Mouse (Mus musculus): ENCODE measurements around the gene 1810043G02Rik. TPM values are rescaled to one million over a fixed set of nuclear protein-coding genes. Genes with fewer than 3 reads are reported as not detected.
A peak's percentile ranks its signal among the peaks of the same experiment; 100 is the strongest.
"Not testable (repeated sequence)": the region's sequence is repeated elsewhere in the genome, so short reads cannot be mapped to it uniquely, and the experiment has no call there.

The 1810043G02Rik gene
- polyA plus RNA-seq, 1 experiment from 2014 or later: 21.0 TPM

DNA sequence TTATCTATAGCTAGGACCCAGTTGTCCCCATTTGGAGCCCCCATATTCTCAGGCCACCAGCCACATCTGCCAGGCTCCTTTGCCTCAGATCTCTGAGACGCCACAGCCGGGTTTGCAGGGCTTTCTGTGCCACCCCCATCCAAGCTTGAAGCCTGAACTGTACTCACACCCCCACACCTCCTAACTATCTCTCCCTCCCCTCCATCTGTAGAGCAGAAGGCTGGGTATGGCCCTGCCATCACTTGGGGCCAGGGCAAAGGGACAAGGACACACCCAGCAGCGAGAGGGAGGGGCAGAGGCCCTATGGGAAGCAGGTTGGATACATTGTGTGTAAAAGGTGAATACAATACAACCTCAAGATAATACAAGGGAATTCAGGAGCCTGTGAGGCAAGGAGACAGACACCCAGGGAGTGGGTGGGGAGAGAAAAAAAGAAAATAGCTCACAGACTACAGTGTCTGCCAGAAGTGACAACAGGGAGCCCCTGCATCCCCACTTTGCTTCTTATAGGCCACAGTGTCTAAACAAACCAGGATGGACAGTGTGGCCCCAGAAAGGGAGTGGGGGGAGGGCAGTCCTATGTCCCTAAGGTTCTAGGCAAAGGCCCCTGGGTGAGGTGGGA is 26.3 kb downstream of the 1810043G02Rik start:
- no peak for DNase-seq (ENCODE audit: low spot score)

DNA sequence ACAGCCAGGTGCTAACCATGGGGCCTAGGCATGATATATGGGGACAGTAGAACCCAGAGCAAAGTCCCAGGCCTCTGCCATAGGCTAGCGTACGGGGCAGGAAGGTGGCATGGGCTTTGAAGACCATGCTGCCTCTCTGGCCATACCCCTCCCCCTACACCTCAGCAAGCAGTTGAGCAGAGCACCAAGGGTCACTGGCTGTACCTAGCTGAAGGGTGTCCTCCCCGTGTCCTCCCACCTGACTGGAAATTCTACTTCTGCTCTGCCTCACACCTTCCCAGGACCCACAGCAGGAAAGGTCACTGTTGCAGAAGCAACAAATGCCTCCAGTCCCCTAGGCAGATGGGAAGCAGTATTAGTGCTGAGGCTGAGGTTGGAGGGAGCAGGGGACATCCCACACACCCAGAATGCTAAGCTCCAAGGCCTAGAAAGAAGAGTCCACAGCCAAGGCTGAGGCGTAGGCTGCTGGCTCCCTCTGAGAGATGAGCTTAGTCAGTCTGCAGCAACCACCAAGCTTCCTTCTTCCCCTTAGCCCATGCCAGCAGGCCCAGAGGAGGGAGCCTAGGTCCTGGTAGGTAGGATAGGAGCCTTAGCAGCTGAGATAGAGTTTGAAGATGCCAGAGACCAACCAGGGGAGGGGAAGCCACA is 27.6 kb downstream of the 1810043G02Rik start:
- no peak for DNase-seq (ENCODE audit: low spot score)

- DNase-seq (ENCODE audit: low spot score): no peak
These were observed 28.9 kb downstream of the 1810043G02Rik start for GRCm38 (mm10) chr10:78007203-78007602.

GRCm38 (mm10) chr10:78008169-78008568 is 29.8 kb downstream of the 1810043G02Rik start:
- no peak for DNase-seq (ENCODE audit: low spot score)

GRCm38 (mm10) chr10:78009184-78009944 is 31.0 kb downstream of the 1810043G02Rik start:
- DNase-seq (ENCODE audit: low spot score): peak; percentile 94

DNA sequence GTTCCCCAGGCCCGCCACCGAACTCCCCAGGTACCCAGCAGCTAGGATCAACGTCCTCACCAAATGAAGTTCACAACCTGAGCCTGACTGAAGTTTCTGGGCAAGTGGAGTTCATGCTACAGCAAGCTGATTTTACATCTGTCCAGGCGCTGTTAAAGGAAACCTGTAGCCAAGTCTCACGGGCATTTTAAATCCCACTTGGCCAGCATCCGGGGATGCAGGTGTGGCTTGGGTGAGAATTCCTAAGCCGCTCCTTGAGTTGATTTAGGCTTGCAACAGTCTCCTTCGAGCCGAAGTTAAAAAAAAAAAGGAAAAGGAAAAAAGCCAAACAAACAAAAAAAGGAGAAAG is 31.6 kb downstream of the 1810043G02Rik start, which contains the start of gene Pfkl:
Gene Pfkl (minus strand): TSS at position 139 of the 349 bp plus-strand sequence.
- no peak for DNase-seq (ENCODE audit: low spot score)

DNA sequence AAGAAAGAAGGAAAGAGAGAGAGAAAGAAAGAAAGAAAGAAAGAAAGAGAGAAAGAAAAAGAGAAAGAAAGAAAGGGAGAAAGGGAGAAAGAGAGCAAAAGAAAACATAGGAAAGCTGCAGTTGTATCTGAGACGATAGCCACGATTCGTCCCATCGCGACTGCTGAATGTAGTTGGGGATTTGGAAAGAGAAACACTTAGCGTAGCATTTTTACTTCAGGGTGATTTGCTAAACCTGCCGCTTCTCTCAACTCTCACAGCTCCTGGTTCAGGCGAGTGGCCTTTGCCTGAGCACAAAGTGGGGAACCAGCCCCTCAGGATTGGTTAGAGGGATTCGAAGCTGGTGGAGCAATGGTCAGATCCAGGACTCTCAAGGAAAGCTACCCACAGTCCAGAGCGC is 32.0 kb downstream of the 1810043G02Rik start:
- DNase-seq (ENCODE audit: low spot score): no peak

DNA sequence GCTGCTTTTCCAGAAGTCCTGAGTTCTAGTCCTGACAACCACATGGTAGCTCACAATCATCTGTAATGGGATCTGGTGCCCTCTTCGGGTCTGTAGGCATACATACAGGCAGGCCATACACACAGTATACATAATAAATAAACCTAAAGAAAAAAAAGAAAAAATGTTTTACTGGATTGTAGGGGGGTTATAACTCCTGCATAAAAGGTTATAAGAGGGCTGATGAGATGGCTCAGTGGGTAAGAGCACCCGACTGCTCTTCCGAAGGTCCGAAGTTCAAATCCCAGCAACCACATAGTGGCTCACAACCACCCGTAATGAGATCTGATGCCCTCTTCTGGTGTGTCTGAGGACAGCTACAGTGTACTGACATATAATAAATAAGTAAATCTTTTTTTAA is 32.8 kb downstream of the 1810043G02Rik start:
- DNase-seq (ENCODE audit: low spot score): not testable (repeated sequence)

- no peak for DNase-seq (ENCODE audit: low spot score)
These were observed 34.6 kb downstream of the 1810043G02Rik start for GRCm38 (mm10) chr10:78012661-78013495.

DNA sequence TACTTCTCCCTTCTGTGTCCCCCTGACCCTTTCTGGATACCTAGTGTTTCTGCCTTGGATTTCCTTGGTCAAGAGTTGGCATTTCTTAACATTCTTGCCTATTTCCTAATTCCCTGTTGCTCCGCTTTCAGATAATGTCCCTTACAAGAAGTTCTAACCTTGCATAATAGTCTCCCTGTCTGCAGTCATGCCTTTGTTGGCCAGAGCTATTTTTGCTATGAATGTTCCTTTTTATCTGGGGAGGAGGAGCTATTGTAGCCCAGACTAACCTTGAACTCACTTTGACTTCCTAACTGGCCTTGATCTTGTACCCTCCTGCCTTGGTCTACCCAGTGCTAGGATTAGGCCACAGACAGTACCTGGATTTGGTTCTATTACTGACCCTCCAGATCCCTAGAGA is 37.2 kb downstream of the 1810043G02Rik start:
- no peak for DNase-seq (ENCODE audit: low spot score)

DNA sequence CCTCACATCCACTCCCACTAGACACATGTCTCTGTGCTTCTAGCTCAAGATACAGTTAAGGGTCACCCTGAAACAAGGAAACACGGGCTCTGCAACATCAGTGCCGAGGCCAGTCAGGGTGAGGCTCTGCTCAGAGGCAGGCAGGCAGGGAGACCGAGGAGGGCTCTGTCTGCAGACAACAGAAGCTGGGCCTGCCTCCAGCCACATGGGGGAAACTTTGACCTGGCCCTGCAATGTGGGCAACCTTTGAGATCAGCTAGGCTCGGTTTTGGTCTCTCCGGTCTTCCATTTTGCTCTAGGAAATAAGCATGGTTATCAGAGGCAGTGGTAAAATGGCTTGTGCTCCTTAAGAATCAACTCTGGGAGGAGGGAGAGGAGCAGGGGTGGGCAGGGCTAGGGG is 38.0 kb downstream of the 1810043G02Rik start:
- no peak for DNase-seq (ENCODE audit: low spot score)

- DNase-seq (ENCODE audit: low spot score): peak; percentile 85
These were observed 40.5 kb downstream of the 1810043G02Rik start for GRCm38 (mm10) chr10:78018797-78019203.

GRCm38 (mm10) chr10:78019291-78019690 is 41.0 kb downstream of the 1810043G02Rik start:
- DNase-seq (ENCODE audit: low spot score): no peak

DNA sequence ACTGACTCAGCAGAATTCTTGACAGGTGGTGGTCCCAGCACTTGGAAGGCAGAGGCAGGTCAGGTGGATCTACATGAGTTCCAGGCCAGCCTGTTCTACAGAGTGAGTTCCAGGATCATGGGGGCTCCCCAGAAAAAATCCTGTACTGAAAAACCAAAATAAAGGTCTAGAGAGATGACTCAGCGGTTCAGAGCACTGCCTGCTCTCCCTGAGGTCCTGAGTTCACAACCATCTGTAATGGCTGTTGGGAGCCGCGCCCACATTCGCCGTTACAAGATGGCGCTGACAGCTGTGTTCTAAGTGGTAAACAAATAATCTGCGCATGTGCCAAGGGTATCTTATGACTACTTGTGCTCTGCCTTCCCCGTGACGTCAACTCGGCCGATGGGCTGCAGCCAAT is 41.7 kb downstream of the 1810043G02Rik start:
- DNase-seq (ENCODE audit: low spot score): not testable (repeated sequence)

DNA sequence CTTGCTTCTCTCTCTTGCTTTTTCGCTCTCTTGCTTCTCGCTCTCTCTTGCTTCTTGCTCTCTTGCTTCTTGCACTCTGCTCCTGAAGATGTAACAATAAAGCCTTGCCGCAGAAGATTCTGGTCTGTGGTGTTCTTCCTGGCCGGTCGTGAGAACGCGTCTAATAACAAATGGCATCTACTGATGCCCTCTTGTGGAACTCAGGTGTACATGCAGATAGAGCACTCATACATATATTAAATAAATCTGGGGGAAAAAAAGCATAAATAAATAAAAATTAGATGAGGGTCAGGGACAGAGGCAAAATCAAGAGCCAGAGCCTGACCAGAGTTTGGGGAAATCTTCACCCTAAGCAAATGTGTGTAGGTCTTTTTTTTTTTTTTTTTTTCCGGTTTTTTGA is 47.1 kb downstream of the 1810043G02Rik start:
- not testable (repeated sequence) for DNase-seq (ENCODE audit: low spot score)

DNA sequence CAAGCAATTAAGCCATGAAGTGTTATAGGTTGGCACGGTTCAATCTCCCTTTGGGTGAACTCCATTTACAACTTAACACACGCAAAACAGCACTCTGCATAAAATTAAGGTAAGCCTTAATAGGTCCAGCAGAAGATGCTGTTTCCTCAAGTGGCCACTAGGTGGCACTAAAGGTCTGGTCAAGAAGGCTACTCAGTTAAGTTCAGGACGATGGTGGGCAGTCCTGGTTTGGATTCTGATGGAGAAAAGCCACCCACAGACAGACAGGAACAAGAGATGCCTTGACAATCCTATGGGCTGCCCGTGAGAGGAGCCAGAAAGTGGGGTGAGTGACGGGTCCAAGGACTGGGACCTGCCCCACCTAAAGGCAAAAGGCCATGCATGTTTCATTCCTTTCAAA is 49.8 kb downstream of the 1810043G02Rik start:
- peak; percentile 73 for DNase-seq (ENCODE audit: low spot score)

DNA sequence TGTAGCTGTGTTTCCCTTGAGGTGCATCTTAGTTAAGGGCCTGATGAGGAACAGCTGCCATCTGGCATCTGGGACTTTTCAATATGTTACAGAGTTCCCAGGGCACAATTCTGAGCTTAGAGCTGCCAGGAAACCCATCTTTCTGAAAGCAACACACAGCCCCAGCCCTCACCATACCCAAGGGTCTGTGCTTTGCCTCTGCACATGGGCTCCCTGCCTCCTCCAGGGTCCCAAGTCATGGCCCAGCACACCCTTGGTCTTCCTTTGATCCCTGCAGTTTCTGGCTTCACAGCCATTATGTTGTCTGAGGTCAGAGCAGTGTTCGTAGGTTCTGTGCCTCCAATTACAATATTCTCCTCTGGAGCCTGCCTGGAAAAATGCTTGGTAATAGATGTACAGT is 50.8 kb downstream of the 1810043G02Rik start:
- no peak for DNase-seq (ENCODE audit: low spot score)

GRCm38 (mm10) chr10:78031987-78032386 is 53.7 kb downstream of the 1810043G02Rik start:
- no peak for DNase-seq (ENCODE audit: low spot score)
